Mouse (Mus musculus) frontal cortex, adult (tissue): ENCODE measurements around the gene Inka1.
"Not testable (repeated sequence)": the region's sequence is repeated elsewhere in the genome, so short reads cannot be mapped to it uniquely, and the experiment has no call there.

ENCODE experiments used
- ATAC-seq: cut with Nextera tagmentation; 2 replicates; pipeline ENCODE4 v1.9.2; 2017; ENCODE audit warnings: mild to moderate bottlenecking, moderate library complexity, mixed read lengths; ENCODE audit not compliant: low TSS enrichment

The Inka1 gene

GRCm38 (mm10) chr9:107985131-107986119, at the start of gene Inka1:
Inka1 (minus strand) TSS chr9:107985879.
- ATAC-seq = peak; percentile 75

GRCm38 (mm10) chr9:108032126-108032525, 46.4 kb upstream of the Inka1 start:
- ATAC-seq = no peak

GRCm38 (mm10) chr9:108027867-108028266, 42.2 kb upstream of the Inka1 start:
- ATAC-seq = no peak

GRCm38 (mm10) chr9:108026584-108026983, 40.9 kb upstream of the Inka1 start:
- no peak for ATAC-seq

GRCm38 (mm10) chr9:108023216-108023615, 37.5 kb upstream of the Inka1 start:
- no peak for ATAC-seq

GRCm38 (mm10) chr9:108020741-108021140, 35.1 kb upstream of the Inka1 start:
- ATAC-seq = no peak

- peak; percentile 98 for ATAC-seq
Measured at GRCm38 (mm10) chr9:108017127-108017526, 31.4 kb upstream of the Inka1 start.

- ATAC-seq = not testable (repeated sequence)
Measured at GRCm38 (mm10) chr9:108013577-108013976, 27.9 kb upstream of the Inka1 start.

GRCm38 (mm10) chr9:108010385-108010784, 24.7 kb upstream of the Inka1 start:
- ATAC-seq = no peak

- ATAC-seq = no peak
Measured at GRCm38 (mm10) chr9:108008041-108008440, 22.4 kb upstream of the Inka1 start.

- ATAC-seq = no peak
Measured at GRCm38 (mm10) chr9:108003531-108003890, 17.8 kb upstream of the Inka1 start.

- peak; percentile 28 for ATAC-seq
Measured at GRCm38 (mm10) chr9:108002778-108003530, 17.3 kb upstream of the Inka1 start.

- peak; percentile 98 for ATAC-seq
Measured at GRCm38 (mm10) chr9:108001922-108002770, 16.5 kb upstream of the Inka1 start, which contains the start of gene Ip6k1. Ip6k1 (plus strand) TSS chr9:108002501.

- ATAC-seq = no peak
Measured at GRCm38 (mm10) chr9:107996049-107996448, 10.4 kb upstream of the Inka1 start, which contains the start of gene Gm20662. Gm20662 (plus strand) TSS chr9:107996349.

GRCm38 (mm10) chr9:107995513-107995912, 9.8 kb upstream of the Inka1 start:
- no peak for ATAC-seq

GRCm38 (mm10) chr9:107994464-107994863, 8.8 kb upstream of the Inka1 start:
- no peak for ATAC-seq

- no peak for ATAC-seq
Measured at GRCm38 (mm10) chr9:107993013-107993412, 7.3 kb upstream of the Inka1 start.

- ATAC-seq = no peak
Measured at GRCm38 (mm10) chr9:107992197-107992596, 6.5 kb upstream of the Inka1 start, which contains the start of gene Cdhr4. Cdhr4 (plus strand) TSS chr9:107992497.

- ATAC-seq = no peak
Measured at GRCm38 (mm10) chr9:107987950-107988349, 2.3 kb upstream of the Inka1 start.

GRCm38 (mm10) chr9:107986376-107986775, 697 bp upstream of the Inka1 start:
- peak; percentile 63 for ATAC-seq

- no peak for ATAC-seq
Measured at GRCm38 (mm10) chr9:107984754-107985055, 974 bp downstream of the Inka1 start.
